Mouse (Mus musculus) liver, embryonic 11.5 days (tissue): ENCODE results near the gene Enpep. TPM values are rescaled to one million over a fixed set of nuclear protein-coding genes. Genes with fewer than 3 reads are reported as not detected.

Experiments
- polyA plus RNA-seq: library from polyadenylated mRNA; unstranded; fragments of >200 nt; fragmentation: Nextera tagmentation; extraction: Ambion mirVana; gene quantifications from 2 replicates; pipeline ENCODE4 v1.2.1, GENCODE M21; 2014

Enpep gene
- polyA plus RNA-seq, 1 experiment from 2014 or later = 4.3 TPM

Other genes with a start within 250 kb of the Enpep start
- gene Pitx2, start 132.8 kb downstream of the Enpep start, polyA plus RNA-seq = 17.7 and 23.1 TPM in 2 replicates
- gene Elovl6, start 199.6 kb upstream of the Enpep start, polyA plus RNA-seq = 26.6 and 28.3 TPM in 2 replicates